Mouse (Mus musculus) adrenal gland, postnatal 4 days (tissue): ENCODE measurements around the gene Dydc1. TPM values are rescaled to one million over a fixed set of nuclear protein-coding genes. Genes with fewer than 3 reads are reported as not detected.

ENCODE experiments used
- DNase-seq, 2 experiments: peaks; one replicate each; pipeline ENCODE4 v3.0.0; 2021 to 2022; ENCODE audit warnings: low spot score in 2 of 2, mixed read lengths in 2 of 2
- total RNA-seq, 2 experiments: library from RNA; stranded (reverse); gene quantifications; 2 replicates each; pipeline ENCODE4 v1.2.3; 2021

The Dydc1 gene
- total RNA-seq, 2 experiments from 2014 or later, result 0.31 TPM; not detected in 1

GRCm38 (mm10) chr14:41096296-41096860 lies 23.7 kb downstream of the Dydc1 start:
- DNase-seq, result no peak

DNA sequence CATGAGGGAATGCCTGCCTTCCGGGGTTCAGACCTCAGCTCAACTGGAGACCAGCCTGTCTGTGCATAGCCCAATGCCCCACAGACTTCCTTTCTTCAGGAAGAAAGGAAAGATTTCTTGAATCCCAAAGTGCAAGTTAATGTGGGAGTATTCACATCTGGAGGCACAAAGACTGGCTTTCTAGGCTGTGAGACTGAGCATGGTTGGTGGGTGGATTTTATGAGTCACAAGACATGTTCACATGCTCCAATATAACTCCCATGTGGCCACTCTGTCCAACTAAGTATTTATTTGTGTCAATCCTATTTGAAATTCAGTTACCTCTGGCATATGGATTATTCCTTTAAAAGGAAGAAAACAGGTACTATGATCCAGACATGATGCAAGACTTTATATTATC lies 26.0 kb downstream of the Dydc1 start:
- no peak for DNase-seq

DNA sequence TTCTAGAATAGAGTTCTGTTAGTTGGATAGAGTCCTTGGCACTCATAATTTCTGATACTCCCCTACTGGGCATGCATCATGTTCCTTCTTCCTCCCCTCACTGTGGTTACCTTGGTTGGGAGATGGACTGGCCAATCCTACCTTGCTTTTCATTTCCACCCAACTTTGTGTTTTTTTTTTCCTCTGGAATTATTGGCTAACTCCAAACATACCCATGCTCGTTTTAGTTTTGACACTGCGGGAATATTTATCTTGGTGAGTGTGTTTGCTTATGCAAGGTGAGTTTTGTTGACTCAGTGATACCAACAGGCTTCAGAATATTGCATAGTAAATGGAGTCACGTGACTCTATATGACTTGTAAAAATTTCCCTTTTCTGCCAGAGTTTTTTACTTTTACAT lies 28.0 kb downstream of the Dydc1 start:
- no peak for DNase-seq

DNA sequence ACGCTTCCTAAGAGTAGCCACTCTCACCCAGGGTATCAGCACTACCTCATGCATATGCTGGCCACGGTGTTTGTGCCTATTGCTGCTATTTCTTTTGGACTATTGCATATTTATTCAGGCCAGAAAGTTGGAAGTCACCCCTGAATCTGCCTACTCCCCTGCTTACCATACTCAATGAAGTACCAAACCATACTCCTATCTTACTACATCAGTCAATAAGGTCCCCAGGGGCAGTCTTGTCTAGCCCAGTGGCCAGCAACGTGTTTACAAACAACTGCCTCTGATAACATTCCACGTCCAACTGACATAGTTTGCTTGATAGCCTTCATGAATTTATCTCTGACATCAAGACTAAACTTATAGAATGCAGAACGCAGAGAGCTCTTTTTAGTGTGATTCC lies 28.5 kb downstream of the Dydc1 start:
- DNase-seq, result no peak

GRCm38 (mm10) chr14:41102269-41102668 lies 29.6 kb downstream of the Dydc1 start:
- DNase-seq, result no peak

GRCm38 (mm10) chr14:41104853-41105444 lies 32.2 kb downstream of the Dydc1 start, which contains the start of gene Mat1a:
Mat1a (plus strand) TSS chr14:41105035.
- no peak for DNase-seq

GRCm38 (mm10) chr14:41111031-41111668 lies 38.4 kb downstream of the Dydc1 start:
- no peak for DNase-seq

DNA sequence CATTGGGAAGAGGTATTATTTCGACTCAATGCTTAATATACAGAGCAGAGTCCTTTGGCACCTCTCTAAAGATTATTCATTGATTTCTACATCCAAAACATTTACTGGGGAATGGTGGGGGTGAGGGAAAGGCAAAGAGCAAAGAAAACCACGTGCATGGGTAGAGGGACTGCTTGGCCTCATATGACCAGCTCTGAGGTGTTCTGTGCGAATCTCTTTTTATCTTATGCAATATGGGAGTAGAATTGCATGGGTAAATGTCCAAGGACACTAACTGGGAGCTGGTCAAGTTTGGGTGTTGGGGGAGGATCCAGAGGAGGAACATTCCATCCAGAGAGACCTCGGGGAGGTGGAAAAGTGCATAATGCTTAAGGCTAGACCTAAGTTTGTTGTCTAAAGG lies 40.2 kb downstream of the Dydc1 start:
- DNase-seq, result no peak

- no peak for DNase-seq
Measured at GRCm38 (mm10) chr14:41116271-41116670, 43.6 kb downstream of the Dydc1 start.

DNA sequence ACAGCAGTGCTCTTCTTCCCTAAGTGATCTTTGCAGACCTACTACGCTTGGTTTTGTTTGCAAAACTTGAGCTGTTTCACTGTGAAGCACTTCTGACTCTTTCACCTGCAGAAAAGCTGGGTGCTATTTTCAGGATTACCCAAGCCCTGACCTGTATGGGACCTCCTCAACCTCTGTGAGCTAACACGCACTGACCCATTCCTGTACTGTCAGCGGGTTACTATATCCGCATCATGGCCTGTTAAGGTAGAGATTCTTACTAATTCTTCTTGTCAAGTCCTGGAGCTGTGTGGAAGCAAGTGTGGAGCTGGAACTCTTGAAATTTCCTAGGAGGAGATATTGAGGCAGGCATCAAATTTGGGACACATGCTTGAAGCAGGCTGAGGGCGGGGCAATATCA lies 52.0 kb downstream of the Dydc1 start:
- DNase-seq, result no peak

DNA sequence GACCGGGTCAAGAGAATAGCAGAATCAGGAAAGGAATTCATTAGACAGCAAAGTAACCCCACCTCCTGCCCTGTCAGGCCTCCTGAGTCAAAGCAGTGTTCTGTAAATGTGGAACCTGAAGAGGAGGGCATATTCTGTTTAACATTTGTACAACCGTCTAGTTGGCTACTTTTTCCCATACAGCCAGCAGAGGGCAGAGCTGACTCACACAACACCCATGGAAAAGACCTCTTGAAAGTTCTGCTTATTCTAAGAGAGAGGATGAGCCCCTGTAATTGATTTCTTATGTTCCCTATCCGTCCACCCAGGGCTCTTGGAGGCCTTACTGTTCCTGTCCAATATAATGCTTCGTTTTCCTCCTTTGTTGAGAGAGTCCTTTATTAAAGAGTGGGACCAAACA lies 55.3 kb downstream of the Dydc1 start:
- DNase-seq, result no peak

GRCm38 (mm10) chr14:41131540-41131939 lies 58.8 kb downstream of the Dydc1 start, which contains the start of gene Sftpa1:
Sftpa1 (plus strand) TSS chr14:41131782.
- DNase-seq, result no peak

- DNase-seq, result no peak
Measured at GRCm38 (mm10) chr14:41137006-41137405, 64.3 kb downstream of the Dydc1 start.

DNA sequence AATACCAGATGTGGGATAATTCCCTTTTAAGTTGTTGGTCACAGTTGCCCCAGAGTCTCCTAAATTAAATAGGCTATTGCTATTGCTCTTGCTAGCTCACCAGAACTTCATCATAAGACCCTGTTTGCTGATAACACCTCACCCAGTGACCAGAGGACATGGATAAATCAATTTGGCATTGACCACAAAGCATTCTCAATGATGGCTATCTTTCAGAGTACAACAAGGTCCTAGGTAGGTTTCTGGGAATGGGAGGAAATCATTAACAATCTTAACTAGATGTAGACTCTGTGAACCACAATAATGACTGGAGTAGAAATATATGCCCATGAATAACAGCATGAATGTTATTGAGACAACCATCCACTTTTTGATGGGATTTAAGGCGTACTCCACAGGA lies 68.0 kb downstream of the Dydc1 start:
- DNase-seq, result no peak

Other genes with a start within 250 kb of the Dydc1 start
- 1 to 10 TPM; 3.4 to 3.6 TPM for gene Sh2d4b, start 179.6 kb upstream of the Dydc1 start, total RNA-seq
- gene Tspan14, start 106.1 kb upstream of the Dydc1 start, total RNA-seq, result 10 to 100 TPM; 54.0 to 57.9 TPM
- 10 to 100 TPM; 75.5 to 79.0 TPM for gene Fam213a, start 59.1 kb upstream of the Dydc1 start, total RNA-seq
- gene Dydc2, start 3.7 kb upstream of the Dydc1 start, total RNA-seq, result under 1 TPM; 0.65 to 0.76 TPM
- gene Mat1a, start 32.1 kb downstream of the Dydc1 start, total RNA-seq, result 10 to 100 TPM in 1 of 2 experiments, 1 to 10 TPM in 1; 6.4 to 97.7 TPM
- gene Sftpa1, start 58.9 kb downstream of the Dydc1 start, total RNA-seq, result under 1 TPM in 1 of 2 experiments, not detected in 1; 0.34 TPM
- gene Mbl1, start 78.5 kb downstream of the Dydc1 start, total RNA-seq, result 10 to 100 TPM in 1 of 2 experiments, under 1 TPM in 1; 0.36 to 12.9 TPM
- not detected for gene Sftpd, start 112.2 kb downstream of the Dydc1 start, total RNA-seq
- not detected for gene Gm2832, start 205.9 kb downstream of the Dydc1 start, total RNA-seq